Mouse (Mus musculus): ENCODE results near the gene Gm14226.
"Not testable (repeated sequence)": the region's sequence is repeated elsewhere in the genome, so short reads cannot be mapped to it uniquely, and the experiment has no call there.

Gm14226 gene

DNA sequence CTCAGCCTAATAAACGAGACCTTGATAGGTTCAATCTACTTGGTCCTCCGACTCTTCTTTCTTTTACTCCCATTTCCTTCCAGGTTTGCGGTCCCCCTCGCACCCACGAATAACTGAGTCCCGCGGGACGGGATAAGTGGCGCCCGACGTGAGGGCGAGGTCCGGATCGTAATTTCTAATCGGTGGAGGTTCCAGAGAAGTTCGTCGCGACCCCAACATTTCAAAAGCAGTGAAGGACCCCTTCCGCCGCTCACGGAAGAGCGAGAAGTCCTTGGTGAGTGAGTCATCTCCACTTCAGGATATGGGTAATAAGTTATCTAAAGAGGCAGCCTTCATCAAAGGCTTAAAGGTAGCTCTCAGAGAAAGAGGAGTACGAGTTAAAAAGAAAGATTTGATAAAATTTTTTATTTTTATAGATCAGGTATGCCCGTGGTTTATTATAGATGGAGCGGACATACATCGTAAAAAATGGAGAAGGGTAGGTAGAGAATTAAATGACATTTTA is at the start of gene Gm14226:
TSS of gene Gm14226 (plus strand) at position 16 of the 505 bp plus-strand sequence.
- not testable (repeated sequence) for DNase-seq (ENCODE audit: low spot score)

DNA sequence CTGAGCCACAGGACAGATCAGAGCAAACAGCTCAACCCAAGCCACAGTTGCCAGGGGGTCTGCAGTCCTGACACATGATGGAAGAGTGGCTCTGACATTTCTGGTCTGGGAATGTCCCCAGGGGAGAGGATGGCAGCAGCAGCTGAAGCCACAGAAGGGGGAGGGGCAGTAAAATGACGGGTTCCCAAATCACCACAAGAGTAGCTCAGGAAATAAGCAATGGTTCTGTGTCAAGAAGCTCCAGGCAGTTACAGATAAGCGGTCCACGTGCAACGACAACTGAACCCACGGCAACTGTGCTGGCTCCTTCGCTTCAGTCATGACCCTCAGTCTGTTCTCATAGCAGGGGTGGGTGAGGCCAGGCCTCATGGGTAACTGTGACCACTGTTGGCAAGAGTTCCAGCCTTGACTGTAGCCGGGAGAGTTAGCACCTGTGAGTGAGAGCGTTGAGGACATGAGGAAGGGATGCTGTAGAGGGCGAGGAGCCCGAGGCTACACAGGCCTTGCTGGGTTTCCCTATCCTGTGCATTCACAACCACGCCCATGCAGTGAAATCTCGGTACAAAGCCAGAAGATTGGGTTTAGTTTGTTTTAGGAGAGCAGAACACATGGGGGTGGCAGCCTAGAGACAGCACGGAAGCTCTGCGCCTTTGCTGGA is 48.2 kb upstream of the Gm14226 start:
- not testable (repeated sequence) for DNase-seq (ENCODE audit: low spot score)

DNA sequence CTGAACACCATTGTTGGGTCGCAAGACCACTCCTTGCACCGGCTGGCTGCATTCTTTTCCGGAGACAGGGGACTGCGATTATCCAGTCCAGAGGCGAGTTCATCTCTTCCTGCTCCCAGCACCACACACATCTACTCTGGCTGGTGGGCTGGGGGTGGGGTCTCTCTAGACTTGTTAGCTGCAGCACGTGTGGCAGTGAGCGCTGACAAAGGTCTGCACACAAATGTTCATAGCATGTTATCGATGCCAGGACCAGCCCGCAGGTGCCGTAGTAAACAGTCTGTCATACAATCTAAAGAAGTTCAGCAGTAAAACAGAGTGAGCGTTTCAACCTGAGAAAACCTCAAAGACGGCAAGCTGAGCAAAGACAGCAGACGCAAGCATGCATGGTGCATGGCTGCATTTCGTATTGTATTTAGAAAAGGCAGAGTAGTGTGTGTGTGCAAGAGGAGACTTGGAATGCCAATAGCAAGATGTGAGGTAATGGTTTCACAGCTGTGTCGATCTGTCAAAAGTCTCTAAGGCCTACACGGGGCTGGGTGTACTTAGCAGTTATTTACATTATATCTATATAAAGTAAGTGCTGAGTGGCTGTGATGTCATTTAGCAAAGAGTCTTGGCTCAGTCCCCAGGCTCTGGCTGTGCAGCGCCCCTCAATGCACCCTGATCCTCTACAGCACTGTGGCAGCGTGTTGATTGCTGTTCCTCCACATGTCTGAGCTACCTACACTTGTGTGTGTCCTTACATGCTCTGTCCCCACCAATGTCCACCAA is 46.0 kb upstream of the Gm14226 start:
- no peak for DNase-seq (ENCODE audit: low spot score)

DNA sequence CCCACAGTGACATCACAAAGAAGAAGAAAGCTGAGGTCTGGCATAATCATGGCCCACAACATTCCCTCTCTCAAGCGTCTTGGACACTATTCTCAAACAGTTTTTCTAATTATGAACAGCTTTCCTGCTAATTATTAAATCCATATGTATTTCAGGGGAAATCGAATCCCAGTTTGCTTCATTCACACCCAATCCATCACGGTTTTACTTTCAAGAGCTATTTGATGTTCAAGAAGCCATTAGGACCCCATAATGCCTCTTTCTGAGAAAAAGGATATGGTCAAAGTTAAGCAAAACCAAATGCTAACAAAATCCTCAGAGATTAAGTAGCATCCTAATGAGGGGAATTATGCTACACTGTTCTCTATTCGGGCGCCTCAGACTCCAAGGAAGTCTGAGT is 45.1 kb upstream of the Gm14226 start:
- no peak for DNase-seq (ENCODE audit: low spot score)

DNA sequence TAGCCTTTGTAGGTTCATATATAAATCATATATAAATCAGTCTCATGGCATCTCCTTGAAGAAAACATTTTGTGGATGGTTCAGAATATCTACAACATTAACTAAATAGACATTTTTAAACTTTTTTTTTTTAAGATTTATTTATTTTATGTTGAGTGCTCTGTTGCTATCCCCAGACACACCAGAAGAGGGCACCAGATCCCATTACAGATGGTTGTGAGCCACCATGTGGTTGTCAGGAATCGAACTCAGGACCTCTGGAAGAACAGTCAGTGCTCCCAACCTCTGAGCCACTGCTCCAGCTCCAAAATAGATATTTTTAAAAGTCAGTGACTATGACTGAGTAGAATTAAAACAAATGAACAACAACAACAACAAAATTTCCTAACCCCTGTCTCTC is 31.5 kb upstream of the Gm14226 start:
- no peak for DNase-seq (ENCODE audit: low spot score)

DNA sequence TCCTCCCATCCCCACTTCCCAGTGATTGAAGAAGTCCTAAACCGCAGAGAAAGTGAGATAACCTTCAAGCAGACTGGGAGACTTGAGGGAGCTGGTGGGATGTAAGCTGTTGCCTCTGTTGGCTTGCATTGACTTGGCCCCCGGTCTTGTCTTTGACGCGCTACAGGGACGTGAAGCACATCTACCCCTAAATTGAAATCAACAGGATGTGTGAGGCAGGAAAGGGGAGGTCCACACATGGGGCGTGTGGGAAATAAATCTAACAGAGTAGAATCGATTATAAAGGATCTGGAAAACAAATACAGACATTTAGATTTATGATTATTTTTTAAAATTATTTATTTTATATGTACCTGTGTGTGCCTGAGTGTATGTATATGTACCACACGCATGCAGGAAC is 26.7 kb upstream of the Gm14226 start:
- no peak for DNase-seq (ENCODE audit: low spot score)

DNA sequence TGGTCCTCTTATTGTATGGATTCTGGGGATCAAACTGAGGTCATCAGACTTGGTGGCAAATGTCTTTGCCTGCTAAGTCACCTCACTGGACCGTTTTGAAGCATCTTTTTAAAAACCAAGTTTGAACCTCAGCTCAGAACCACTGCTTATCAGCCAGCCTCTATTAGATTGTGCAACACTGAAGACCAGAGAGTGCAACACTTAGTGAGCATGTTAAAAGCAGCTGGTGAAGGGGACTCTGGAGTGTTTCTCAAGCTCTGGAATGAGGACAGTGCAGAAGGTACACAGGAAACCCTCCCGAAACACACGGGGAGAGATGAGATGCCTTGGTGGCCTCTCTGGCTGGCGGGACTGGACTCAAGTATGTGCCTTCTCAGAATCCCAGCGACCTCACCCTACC is 26.0 kb upstream of the Gm14226 start:
- DNase-seq (ENCODE audit: low spot score) = no peak

DNA sequence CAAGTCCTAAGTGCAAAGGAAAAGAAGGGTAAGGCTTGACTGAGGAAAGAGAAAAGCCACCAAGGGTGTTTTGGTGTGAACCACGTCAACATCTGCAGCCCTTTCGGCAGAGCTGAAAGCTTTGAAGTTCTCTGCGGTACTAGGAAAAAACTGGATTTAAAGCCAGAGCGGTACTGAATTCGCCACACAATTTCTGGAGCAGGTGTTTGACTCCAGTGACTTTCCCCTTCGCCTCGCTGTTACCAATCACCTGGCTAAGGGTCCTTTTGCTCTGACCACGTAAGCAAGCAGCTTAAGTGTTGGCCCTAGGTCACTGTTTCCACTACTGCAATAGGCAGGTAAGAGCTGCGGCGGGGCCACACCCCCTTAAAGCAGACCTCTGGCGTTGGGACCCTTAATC is 12.6 kb upstream of the Gm14226 start:
- DNase-seq (ENCODE audit: low spot score) = no peak

DNA sequence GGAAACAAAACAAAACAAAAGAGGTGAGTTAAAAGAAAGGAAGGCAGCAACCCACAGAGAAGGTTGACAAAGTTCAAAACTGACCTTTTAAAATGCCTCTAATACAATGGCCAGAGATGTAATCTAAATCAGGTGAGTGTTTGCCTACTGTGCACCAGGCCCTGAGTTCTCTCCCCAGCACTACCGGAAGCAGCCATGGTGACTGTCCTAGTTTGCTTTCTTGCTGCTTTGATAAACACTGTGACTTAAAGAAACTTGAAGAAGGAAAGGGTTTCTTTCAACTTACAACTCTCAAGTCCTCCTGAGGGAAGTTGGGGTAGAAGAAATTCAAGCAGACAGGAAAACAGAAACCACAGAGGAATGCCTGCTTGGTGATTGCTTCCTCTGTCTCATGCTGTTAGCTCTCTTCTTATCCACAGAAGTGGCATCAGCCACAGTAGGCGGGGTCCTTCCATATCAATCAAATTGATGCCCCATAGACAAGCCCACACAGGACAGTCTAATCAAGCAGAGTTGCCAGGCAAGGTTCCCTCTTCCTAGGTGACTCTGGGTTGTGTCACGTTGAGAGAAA is 6.9 kb upstream of the Gm14226 start:
- no peak for DNase-seq (ENCODE audit: low spot score)

DNA sequence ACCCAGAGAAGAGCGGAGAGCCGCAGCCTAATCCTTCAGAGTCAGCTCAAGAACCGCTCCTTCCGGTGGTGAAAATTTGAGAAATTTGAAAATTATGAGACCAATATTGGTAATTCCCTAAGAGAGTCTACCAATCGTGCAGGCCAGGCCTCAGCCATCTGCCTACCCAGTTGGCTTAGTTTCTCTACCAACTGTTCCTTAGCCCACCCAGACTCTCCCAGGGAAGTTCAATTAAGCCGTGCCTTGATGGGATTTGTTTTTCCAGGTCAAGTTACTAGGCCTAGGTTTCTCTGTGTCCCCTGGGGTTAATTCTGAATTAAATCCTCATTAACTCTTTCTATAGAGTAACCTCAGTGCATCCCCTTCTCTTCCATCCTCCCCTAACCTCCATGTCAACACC is 5.1 kb upstream of the Gm14226 start:
- no peak for DNase-seq (ENCODE audit: low spot score)

DNA sequence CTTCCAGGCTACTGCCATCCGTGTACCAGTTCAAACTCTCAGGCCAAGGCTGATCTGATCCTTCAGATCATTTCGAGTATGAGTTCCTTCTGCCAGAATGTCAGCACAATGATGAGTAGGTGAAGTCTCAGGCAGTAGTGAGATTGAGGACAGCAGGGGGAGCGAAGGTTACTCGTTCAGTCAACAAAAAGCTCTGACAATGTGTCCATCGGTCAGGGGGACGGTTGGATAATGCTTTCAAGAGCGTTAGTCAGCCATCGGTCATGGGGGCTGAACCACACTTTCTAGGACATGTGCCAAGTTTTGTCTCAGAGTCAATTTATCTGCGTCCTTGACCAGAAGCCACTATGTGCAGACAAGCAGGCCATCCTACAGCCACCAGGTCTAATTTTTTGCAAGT is 1.3 kb upstream of the Gm14226 start:
- not testable (repeated sequence) for DNase-seq (ENCODE audit: low spot score)

DNA sequence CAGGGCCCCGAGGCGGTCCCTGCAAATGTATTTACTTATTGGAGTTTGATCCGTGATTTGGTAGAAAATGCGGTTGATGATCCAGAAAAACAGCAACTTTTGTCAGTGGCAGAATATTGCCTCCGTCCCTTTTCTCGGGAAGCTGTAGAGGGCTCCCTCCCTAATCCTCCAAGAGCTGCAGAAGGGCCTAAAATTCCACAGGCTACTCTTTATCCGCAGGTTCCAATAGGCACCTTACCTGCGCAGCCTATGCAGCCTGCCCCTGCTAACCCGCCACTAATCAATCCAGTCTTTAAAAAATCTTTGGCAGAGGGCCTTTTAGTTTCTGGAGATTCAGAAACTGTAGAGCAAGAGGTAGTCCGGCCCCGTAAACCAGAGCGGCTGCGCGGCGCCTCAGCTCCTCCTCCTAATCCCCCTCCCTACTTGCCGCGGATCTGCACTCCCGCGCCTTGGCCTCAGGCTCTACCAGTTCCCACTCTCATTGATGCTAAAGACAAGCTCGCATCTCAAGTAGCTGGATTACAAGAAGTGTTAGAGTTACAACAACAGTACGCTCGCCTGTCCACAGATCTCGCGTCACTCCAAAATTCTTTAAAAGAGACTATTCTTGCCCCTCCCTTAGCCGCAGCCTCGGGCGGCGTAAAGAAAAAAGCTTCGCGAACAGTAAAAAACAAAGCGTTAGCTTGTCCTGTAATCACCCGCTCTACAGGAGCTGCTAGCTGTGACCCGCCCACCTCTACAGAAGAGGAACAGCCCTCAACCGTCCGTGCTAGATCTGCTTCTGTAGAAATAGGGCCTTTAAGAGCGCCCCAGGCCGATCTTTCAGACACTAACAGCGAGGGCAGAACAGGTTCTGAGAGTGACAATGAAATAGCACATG is 936 bp downstream of the Gm14226 start:
- peak; percentile 65 for DNase-seq (ENCODE audit: low spot score)

DNA sequence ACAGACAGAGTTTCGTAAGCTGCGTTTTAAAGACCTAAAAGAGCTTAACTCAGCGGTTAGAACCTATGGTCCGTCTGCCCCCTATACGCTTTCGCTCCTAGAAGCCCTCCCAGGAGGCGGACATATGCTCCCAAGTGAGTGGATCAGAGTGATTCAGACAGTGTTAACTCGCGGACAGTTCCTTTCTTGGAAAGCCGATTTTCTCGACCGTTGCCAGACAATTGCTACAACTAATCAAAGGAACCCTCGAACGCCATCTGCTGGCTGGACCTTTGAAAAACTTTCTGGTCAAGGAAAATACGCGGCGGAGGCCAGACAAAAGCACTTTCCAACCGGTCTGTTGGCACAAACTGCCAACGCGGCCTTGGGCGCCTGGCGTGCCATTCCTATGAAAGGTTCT is 1.6 kb downstream of the Gm14226 start:
- DNase-seq (ENCODE audit: low spot score) = peak; percentile 93

DNA sequence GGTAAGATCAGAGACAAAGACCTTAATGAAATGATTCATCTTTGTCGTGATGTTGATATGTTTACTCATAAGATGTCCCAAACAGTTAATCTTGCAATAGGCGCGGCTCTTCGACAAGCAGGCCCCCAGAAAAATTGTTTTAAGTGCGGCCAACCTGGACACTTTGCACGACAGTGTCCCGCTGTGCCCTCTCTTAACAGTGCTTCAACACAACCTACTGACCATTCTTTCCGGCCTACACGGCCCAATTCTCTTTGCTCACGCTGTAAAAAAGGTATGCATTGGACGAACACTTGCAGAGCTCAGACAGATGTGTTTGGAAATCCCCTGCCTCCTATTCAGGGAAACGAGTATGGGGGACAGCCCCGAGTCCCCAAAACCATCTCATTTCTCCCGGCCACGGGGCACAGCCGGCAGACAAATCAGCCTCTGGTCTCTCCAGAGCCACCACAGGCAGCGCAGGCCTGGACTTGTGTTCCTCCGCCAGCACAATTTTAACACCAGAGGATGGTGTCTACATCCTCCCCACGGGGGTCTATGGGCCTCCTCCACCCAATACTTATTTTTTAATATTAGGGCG is 2.3 kb downstream of the Gm14226 start:
- DNase-seq (ENCODE audit: low spot score) = not testable (repeated sequence)

DNA sequence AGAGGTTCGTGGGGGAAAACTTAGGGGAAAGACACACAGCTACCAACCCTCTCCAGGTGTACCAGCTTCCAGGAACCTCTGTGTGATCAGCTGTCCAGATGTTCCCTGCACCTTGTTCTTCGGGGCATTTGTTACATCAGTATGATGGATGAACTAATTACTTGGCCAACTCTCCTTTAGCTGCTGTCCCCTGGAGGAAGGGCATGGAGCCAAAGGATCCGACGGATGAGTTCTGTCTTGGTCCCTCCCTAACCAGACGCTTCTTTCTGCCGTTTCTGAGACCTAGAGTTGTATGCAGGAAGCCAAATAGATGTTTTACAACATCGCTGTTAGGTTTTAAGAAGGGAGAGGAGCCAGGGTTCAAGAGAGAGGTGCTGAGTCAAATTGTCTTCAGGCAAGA is 12.8 kb downstream of the Gm14226 start:
- no peak for DNase-seq (ENCODE audit: low spot score)

DNA sequence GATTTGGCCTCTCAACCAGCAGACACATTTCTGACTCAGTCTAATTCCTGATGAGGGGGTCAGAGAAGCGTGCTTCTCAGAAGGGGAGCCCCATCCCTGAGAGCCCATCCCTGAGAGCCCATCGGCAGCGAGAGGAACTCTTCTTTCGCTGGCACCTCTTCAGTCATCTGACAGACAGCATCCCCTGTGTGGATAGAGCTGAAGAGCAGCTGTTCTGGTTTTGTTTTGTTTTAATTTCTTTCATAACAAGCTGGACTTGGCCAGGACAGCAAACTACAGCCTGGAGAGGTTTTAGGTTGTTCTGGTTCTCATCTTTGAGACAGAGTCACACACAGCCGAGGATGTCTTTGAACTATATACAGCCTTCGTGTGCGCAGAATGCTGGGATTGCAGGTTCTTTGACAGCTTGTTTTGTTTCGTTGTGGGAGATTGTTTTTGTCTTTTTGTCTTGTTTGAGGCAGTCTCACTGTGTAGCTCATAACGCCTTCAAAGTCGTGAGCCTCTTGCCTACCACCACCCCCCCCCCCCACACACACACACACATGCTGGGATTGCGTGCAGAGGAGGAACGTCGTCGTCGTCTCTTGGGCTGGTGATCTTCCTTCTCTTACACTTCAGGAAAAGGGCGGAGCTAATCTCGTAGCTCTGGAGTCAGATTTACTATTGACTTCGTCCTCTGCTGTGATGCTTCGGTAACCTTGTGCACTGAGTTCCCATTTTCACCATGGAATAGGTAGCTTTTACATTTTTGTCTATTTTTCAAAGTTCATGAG is 15.1 kb downstream of the Gm14226 start:
- no peak for DNase-seq (ENCODE audit: low spot score)

DNA sequence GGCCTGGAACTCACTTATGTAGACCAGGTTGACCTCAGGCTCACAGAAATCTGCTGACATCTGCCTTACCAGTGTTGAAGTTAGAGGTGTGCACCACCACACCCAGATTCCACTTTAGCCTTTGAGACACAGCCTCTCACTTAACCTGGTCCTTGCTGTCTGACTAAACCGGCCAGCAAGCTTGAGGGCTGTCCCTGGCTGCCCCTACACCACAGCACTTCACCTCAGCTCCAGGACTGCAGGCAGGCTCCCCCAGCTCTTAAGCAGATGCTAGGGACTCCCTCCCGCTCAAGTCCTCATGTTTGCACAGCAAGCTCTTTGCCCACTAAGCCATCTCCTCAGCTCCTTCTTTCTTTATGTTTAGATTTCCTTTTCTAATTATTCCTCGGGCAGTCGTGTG is 21.9 kb downstream of the Gm14226 start:
- no peak for DNase-seq (ENCODE audit: low spot score)

DNA sequence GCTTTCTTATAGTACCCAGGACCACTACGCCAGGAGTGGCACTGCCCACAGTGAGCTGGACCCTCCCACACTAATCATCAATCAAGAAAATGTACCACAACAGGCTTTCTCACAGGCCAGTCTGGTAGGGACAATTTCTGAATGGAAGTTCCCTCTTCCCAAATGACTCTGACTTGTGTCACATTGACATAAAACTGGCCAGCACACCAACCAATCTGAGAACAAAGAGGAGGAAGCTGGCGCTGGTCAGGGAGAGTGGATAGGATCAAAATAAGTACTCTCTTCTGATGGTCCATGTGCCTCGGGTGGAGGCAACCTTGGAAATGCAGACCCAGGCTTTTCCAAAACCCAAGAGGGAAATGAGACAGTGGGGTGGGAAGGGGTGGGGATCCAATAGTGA is 26.5 kb downstream of the Gm14226 start:
- no peak for DNase-seq (ENCODE audit: low spot score)

DNA sequence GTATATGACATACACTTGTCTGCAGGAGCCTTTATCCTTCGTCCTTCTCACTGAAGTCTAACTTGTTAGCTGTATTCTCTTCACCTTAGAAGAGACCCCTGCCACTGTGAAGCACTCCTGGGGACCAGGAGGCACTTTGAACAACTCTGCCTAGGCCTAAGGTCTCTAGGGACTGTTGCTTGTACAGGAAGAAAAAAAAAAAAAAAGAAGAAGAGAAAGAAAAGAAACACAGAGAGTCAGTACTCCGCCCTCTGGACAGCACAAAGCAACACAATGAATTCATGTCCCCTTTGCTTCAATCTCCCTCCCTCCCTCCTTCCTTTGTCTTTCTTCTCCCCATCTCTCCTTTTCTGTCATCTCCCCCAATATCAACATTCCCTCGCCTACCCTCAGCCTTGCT is 27.0 kb downstream of the Gm14226 start:
- DNase-seq (ENCODE audit: low spot score) = no peak

DNA sequence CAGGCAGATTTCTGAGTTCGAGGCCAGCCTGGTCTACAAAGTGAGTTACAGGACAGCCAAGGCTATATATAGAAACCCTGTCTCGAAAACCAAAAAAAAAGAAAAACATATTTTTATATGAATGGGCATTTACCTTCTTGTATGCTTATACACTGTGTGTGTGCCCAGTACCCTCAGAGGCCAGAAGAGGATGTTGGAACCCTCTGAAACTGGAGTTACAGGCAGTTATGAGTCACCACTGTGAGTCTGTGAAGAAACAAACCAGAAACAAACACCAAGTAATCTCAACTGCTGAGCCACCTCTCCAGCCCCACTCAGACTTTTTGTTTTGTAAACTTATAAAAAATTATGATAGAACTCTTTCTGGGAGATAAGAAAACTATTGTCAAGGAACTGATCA is 28.7 kb downstream of the Gm14226 start:
- no peak for DNase-seq (ENCODE audit: low spot score)
